Mouse (Mus musculus) cortical plate, adult 2 months (tissue): ENCODE data around the gene Gm20683.

Source experiments
- CTCF ChIP-seq: fragments of 200-500 bp; IDR thresholded peaks from 2 replicates; pipeline ENCODE4 v1.5.1; 2011; ENCODE audit warnings: mild to moderate bottlenecking, control low read depth, low read length; ENCODE audit not compliant: insufficient read depth; ENCODE audit errors: extremely low read depth
- POLR2A ChIP-seq: fragments of 200-500 bp; IDR thresholded peaks from 2 replicates; pipeline ENCODE4 v1.6.1; 2011; ENCODE audit warnings: mild to moderate bottlenecking, low read length, control low read depth; ENCODE audit not compliant: insufficient read depth; ENCODE audit errors: extremely low read depth

DNA sequence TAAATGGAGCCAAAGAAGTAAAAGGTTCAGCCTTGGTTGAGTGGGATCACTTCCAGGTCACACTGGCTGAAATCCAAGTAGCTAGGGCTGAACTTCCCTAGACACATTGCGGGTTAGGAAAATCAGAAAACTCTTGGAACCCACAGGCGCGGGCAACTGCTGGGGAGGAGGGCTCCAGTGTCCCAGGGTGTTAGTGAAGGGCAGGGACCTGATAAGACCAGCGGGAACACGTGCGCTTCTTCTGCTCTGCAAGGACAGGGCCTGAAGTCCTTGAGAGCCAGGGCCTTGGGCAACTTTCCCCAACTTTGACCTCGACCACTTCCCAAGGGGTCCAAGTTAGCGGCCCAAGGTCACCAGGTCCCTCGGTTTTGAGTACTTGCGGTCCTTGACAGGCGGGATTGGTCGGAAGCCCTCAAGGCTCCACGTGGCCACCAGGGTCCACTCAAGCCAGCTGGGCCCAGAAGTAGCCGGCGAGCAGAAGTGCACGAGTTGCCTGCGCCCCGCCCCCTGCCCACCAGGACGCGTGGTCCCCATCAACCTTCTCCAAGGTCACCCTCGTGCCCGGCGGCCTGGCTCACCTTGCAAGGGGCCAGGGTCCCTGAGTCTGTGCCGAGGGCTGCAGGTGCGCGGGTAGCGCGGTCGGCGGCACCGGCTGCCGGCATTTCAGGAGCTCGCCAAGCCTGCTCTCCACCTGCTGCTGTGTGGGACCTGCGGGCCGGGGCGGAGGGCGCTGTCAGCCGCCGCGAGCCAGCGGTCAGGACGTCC lies 26.5 kb upstream of the Gm20683 start:
- no peak for TF ChIP-seq CTCF
- TF ChIP-seq POLR2A, result no peak
